Mouse (Mus musculus): ENCODE measurements around the gene Shisa8. TPM values are rescaled to one million over a fixed set of nuclear protein-coding genes. Genes with fewer than 3 reads are reported as not detected.

The Shisa8 gene
- polyA plus RNA-seq, 1 experiment from 2014 or later: 2.9 TPM

DNA sequence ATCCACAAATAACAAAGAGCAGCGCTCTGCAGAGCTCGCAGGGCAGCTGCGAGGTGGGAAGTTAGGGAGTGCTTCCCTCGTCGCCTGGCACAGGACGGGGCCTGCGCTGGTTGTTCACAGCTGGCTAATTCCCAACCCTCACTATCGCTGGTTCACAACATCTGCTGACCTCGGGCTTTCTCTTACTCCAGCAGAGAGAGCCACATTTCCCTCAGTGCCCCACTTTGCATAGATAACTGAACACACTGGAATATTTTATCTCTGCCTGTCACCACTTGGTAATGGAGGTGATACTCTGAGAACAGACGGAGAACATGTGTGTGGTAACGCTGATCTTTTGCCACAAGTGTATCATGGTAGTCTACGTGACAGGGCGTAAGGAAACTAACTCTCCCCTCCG lies 26.5 kb downstream of the Shisa8 start:
- no peak overlapping the region for H3K4me3 ChIP-seq (replicated peaks)
- peaks cover 93% of the 10 kb centered on the region for H3K36me3 ChIP-seq
- H3K9ac ChIP-seq: no peak overlapping the region
- WGBS: 79% methylated on average over 14 of the region's 14 CpGs
- ATAC-seq (ENCODE audit: insufficient number of reproducible peaks, low FRiP score, low TSS enrichment, low read depth): no peak
- H3K27me3 ChIP-seq: no peaks in the 10 kb centered on the region
- no peaks in the 10 kb centered on the region for H3K4me1 ChIP-seq
- no peak overlapping the region for H3K27ac ChIP-seq (replicated peaks)
- H3K9me3 ChIP-seq (replicated peaks): peaks cover 5% of the 10 kb centered on the region; the same call in 1 of the 2 replicates
- no peak overlapping the region for H3K4me2 ChIP-seq (replicated peaks)

DNA sequence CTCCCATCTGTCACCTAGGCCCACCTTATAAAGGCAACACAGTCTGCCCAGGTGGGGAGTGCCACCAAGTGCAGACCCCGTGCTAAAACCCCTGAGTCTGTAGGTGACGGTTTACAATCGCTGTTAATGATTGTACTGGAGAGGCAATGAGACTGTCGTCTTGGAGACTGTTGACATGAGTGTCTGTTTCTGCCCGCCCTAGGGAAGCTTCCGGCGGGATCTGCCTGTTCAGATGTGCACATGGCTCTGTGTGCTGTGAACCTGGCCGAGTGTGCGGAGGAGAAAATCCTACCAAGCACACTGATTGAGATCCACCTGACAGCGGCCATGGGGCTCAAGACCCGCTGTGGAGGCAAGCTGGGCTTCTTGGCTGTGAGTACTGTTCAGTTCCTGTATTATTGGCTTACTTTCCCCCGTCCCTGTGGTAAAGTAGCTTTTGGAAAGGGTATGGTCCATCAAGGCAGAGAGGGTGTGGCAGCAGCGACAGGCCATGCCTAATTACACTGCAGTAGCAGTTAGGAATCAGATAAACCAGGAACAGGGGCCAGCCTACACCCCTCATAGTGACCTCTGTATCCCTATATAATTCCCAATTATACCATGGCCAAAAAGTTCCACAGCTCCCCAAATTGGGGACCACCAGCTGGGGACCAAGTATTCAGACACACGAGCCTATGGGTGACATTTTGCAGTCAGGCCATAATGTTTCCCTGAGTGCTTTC lies 27.4 kb downstream of the Shisa8 start:
- 85% methylated on average over 14 of the region's 14 CpGs for WGBS
- H3K27ac ChIP-seq (replicated peaks): no peak overlapping the region
- no peak for ATAC-seq (ENCODE audit: insufficient number of reproducible peaks, low FRiP score, low TSS enrichment, low read depth)
- H3K27me3 ChIP-seq: no peaks in the 10 kb centered on the region
- no peak overlapping the region for H3K4me2 ChIP-seq (replicated peaks)
- H3K4me3 ChIP-seq (replicated peaks): no peak overlapping the region
- H3K4me1 ChIP-seq: no peaks in the 10 kb centered on the region
- peaks cover 98% of the 10 kb centered on the region for H3K36me3 ChIP-seq
- H3K9ac ChIP-seq: no peak overlapping the region
- H3K9me3 ChIP-seq (replicated peaks): peaks cover 5% of the 10 kb centered on the region; the same call in 1 of the 2 replicates

DNA sequence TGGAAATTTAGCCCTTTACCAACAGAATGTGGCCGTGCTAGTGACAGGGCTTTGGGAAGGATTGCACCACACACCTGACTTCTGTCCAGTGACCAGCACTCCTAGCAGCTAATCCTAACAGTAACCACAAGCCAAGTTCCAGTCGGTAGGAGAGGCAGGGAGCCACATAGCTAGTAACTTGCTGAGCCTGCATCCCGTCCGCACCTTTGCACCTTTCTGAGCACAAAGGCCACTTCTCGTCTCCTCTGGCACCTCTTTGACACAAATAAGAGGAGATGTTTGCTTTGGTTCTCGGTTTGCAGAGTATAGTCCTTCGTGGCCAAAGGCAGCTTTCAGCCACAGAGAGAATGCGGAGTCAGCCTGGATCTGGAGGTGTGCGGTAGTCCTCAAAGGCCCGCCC lies 28.0 kb downstream of the Shisa8 start:
- Histone ChIP-seq H3K4me1 (no peaks in the 10 kb centered on the region), H3K9me3 (replicated peaks) (peaks cover 5% of the 10 kb centered on the region; the same call in 1 of the 2 replicates), H3K9ac (no peak overlapping the region), H3K4me3 (replicated peaks) (no peak overlapping the region), H3K27ac (replicated peaks) (no peak overlapping the region), H3K4me2 (replicated peaks) (no peak overlapping the region), H3K27me3 (no peaks in the 10 kb centered on the region), H3K36me3 (peaks cover 98% of the 10 kb centered on the region)
- WGBS: 90% methylated on average over 10 of the region's 10 CpGs
- ATAC-seq (ENCODE audit: insufficient number of reproducible peaks, low FRiP score, low TSS enrichment, low read depth): no peak

DNA sequence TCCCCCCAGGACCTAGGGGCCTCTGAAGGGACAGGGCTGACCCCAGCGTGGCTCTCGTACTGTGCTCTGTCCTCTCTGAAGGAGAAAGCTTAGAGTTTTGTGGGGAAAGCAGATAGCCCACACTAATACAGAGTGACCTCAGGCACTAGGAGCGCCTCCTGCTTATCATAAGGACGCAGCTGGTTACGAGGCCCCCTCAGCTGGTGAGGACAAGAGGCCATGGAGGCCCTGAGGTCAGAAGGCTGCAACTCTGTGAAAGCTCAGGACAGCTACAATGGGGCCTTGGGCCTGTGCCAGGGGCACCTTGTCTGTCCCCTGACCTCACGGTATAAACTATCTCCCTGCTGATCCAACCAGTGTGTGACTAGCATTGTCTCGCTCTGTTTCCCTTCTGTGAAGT lies 28.4 kb downstream of the Shisa8 start:
- H3K4me3 ChIP-seq (replicated peaks): no peak overlapping the region
- H3K27ac ChIP-seq (replicated peaks): no peak overlapping the region
- peaks cover 98% of the 10 kb centered on the region for H3K36me3 ChIP-seq
- WGBS: 80% methylated on average over 7 of the region's 7 CpGs
- H3K9me3 ChIP-seq (replicated peaks): peaks cover 5% of the 10 kb centered on the region; the same call in 1 of the 2 replicates
- H3K4me1 ChIP-seq: no peaks in the 10 kb centered on the region
- no peaks in the 10 kb centered on the region for H3K27me3 ChIP-seq
- no peak overlapping the region for H3K9ac ChIP-seq
- H3K4me2 ChIP-seq (replicated peaks): no peak overlapping the region
- ATAC-seq (ENCODE audit: insufficient number of reproducible peaks, low FRiP score, low TSS enrichment, low read depth): no peak

GRCm38 (mm10) chr15:82183596-82183995 lies 29.0 kb downstream of the Shisa8 start:
- Histone ChIP-seq H3K4me2 (replicated peaks) (no peak overlapping the region), H3K4me1 (no peaks in the 10 kb centered on the region), H3K27ac (replicated peaks) (no peak overlapping the region), H3K36me3 (peaks cover 99% of the 10 kb centered on the region), H3K4me3 (replicated peaks) (no peak overlapping the region), H3K27me3 (no peaks in the 10 kb centered on the region), H3K9me3 (replicated peaks) (peaks cover 5% of the 10 kb centered on the region; the same call in 1 of the 2 replicates), H3K9ac (no peak overlapping the region)
- 69% methylated on average over 10 of the region's 10 CpGs for WGBS
- no peak for ATAC-seq (ENCODE audit: insufficient number of reproducible peaks, low FRiP score, low TSS enrichment, low read depth)

DNA sequence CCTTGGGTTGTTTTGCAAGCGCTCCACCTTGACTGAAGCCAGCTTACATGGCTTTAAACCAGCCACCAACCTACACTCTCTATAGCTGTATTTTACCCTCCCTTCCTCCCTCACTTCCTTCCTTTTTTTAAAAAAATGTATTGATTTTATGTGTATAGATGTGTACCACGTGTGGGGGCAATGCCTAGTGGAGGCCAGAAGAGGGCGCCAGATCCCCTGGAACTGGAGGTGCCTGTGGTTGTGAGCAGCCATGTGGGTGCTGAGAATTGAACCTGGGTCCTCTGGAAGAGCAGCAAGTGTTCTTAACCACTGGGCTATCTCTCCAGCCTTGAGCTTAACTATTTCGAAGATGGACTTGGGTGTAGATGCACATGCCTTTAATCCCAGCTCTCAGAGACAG lies 30.3 kb downstream of the Shisa8 start:
- H3K27ac ChIP-seq (replicated peaks): no peak overlapping the region
- peaks cover 5% of the 10 kb centered on the region; the same call in 1 of the 2 replicates for H3K9me3 ChIP-seq (replicated peaks)
- no peaks in the 10 kb centered on the region for H3K27me3 ChIP-seq
- H3K36me3 ChIP-seq: peaks cover 100% of the 10 kb centered on the region
- 96% methylated on average over 4 of the region's 4 CpGs for WGBS
- H3K4me1 ChIP-seq: no peaks in the 10 kb centered on the region
- H3K9ac ChIP-seq: no peak overlapping the region
- ATAC-seq (ENCODE audit: insufficient number of reproducible peaks, low FRiP score, low TSS enrichment, low read depth): no peak
- H3K4me2 ChIP-seq (replicated peaks): no peak overlapping the region
- no peak overlapping the region for H3K4me3 ChIP-seq (replicated peaks)

GRCm38 (mm10) chr15:82181131-82181530 lies 31.5 kb downstream of the Shisa8 start:
- H3K4me3 ChIP-seq (replicated peaks): no peak overlapping the region
- H3K36me3 ChIP-seq: peaks cover 100% of the 10 kb centered on the region
- no peak overlapping the region for H3K4me2 ChIP-seq (replicated peaks)
- no peak for ATAC-seq (ENCODE audit: insufficient number of reproducible peaks, low FRiP score, low TSS enrichment, low read depth)
- no peak overlapping the region for H3K27ac ChIP-seq (replicated peaks)
- H3K27me3 ChIP-seq: no peaks in the 10 kb centered on the region
- no peaks in the 10 kb centered on the region for H3K4me1 ChIP-seq
- no peak overlapping the region for H3K9ac ChIP-seq
- WGBS: 88% methylated on average over 5 of the region's 5 CpGs
- peaks cover 5% of the 10 kb centered on the region; the same call in 1 of the 2 replicates for H3K9me3 ChIP-seq (replicated peaks)

- H3K9me3 ChIP-seq (replicated peaks): peaks cover 5% of the 10 kb centered on the region; the same call in 1 of the 2 replicates
- H3K4me1 ChIP-seq: no peaks in the 10 kb centered on the region
- no peak overlapping the region for H3K9ac ChIP-seq
- no peak overlapping the region for H3K4me2 ChIP-seq (replicated peaks)
- H3K27ac ChIP-seq (replicated peaks): no peak overlapping the region
- 85% methylated on average over 7 of the region's 7 CpGs for WGBS
- no peak for ATAC-seq (ENCODE audit: insufficient number of reproducible peaks, low FRiP score, low TSS enrichment, low read depth)
- peaks cover 96% of the 10 kb centered on the region for H3K36me3 ChIP-seq
- H3K4me3 ChIP-seq (replicated peaks): no peak overlapping the region
- no peaks in the 10 kb centered on the region for H3K27me3 ChIP-seq
Observed at GRCm38 (mm10) chr15:82177743-82178290, 34.8 kb downstream of the Shisa8 start.

DNA sequence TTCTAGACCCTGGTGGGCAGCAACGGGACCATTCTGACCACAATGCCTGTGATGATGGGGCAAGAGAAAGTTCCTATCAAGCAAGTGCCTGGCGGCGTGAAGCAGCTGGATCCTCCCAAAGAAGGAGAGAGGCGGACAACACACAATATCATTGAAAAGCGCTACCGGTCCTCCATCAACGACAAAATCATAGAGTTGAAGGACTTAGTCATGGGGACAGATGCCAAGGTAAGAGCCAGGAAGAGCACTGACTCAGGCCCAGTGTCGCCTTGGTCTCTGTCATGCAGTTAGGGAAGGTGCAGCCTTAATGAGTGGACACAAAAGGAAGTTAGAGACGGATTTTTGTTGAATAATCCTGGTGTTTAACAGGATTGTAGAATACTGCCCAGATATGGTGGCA lies 37.5 kb downstream of the Shisa8 start:
- no peaks in the 10 kb centered on the region for H3K27me3 ChIP-seq
- ATAC-seq (ENCODE audit: insufficient number of reproducible peaks, low FRiP score, low TSS enrichment, low read depth): no peak
- no peak overlapping the region for H3K4me3 ChIP-seq (replicated peaks)
- H3K9ac ChIP-seq: no peak overlapping the region
- no peak overlapping the region for H3K4me2 ChIP-seq (replicated peaks)
- no peak overlapping the region for H3K27ac ChIP-seq (replicated peaks)
- 94% methylated on average over 9 of the region's 9 CpGs for WGBS
- H3K9me3 ChIP-seq (replicated peaks): no peaks in the 10 kb centered on the region
- H3K36me3 ChIP-seq: peaks cover 96% of the 10 kb centered on the region
- H3K4me1 ChIP-seq: no peaks in the 10 kb centered on the region

DNA sequence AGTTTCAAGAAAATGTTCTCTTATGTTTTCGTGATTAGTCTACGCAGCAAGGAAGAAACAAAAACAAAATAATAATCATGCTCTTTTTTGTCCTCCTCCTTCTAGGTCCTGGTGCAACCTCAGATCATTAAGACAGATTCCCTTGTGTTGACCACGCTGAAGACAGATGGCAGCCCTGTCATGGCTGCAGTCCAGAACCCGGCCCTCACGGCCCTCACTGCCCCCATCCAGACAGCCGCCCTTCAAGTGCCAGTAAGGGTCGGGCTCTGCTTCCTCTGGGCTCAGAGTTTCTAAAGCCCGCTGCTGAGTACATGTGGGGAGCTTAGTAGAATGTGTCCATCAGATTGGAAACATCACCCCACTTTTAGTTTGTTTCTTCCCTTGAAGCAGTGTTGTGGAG lies 40.0 kb downstream of the Shisa8 start:
- 84% methylated on average over 8 of the region's 8 CpGs for WGBS
- peaks cover 77% of the 10 kb centered on the region for H3K36me3 ChIP-seq
- H3K4me3 ChIP-seq (replicated peaks): no peak overlapping the region
- no peak for ATAC-seq (ENCODE audit: insufficient number of reproducible peaks, low FRiP score, low TSS enrichment, low read depth)
- H3K9ac ChIP-seq: no peak overlapping the region
- no peak overlapping the region for H3K27ac ChIP-seq (replicated peaks)
- H3K27me3 ChIP-seq: no peaks in the 10 kb centered on the region
- H3K4me1 ChIP-seq: peaks cover 5% of the 10 kb centered on the region; the same call in 1 of the 2 replicates
- no peak overlapping the region for H3K4me2 ChIP-seq (replicated peaks)
- no peaks in the 10 kb centered on the region for H3K9me3 ChIP-seq (replicated peaks)

GRCm38 (mm10) chr15:82170437-82171377 lies 41.9 kb downstream of the Shisa8 start:
- WGBS: 77% methylated on average over 36 of the region's 36 CpGs

More at GRCm38 (mm10) chr15:82170437-82171377, 41.9 kb downstream of the Shisa8 start:
- peaks cover 24% of the 10 kb centered on the region for H3K4me1 ChIP-seq
- H3K9ac ChIP-seq: no peak overlapping the region
- no peaks in the 10 kb centered on the region for H3K27me3 ChIP-seq
- H3K36me3 ChIP-seq: peaks cover 58% of the 10 kb centered on the region
- no peaks in the 10 kb centered on the region for H3K9me3 ChIP-seq (replicated peaks)
- H3K27ac ChIP-seq (replicated peaks): no peak overlapping the region
- ATAC-seq (ENCODE audit: insufficient number of reproducible peaks, low FRiP score, low TSS enrichment, low read depth): no peak
- H3K4me2 ChIP-seq (replicated peaks): no peak overlapping the region
- H3K4me3 ChIP-seq (replicated peaks): no peak overlapping the region
